Mouse (Mus musculus): ENCODE data around the gene B4galnt4. TPM values are rescaled to one million over a fixed set of nuclear protein-coding genes. Genes with fewer than 3 reads are reported as not detected.
A peak's percentile ranks its signal among the peaks of the same experiment; 100 is the strongest.

The B4galnt4 gene
- polyA plus RNA-seq, 2 experiments: 0.39 to 0.64 TPM

GRCm38 (mm10) chr7:141070058-141070862, 9.4 kb downstream of the B4galnt4 start:
- TF ChIP-seq EP300 (IDR thresholded peaks at IDR 0.05; ENCODE audit: low read depth): no peak
- TF ChIP-seq CTCF (IDR thresholded peaks at IDR 0.05; ENCODE audit: low read depth): peak; percentile 84
- ATAC-seq (ENCODE audit: insufficient read depth) (no peak), DNase-seq (ENCODE audit: low read depth in 3 of 3, low spot score in 3 of 3) (peak; percentile 45 to 50 (median 45))
- peaks cover 37% of the 10 kb centered on the region for H3K27me3 ChIP-seq (ENCODE audit: control insufficient read depth, insufficient read depth, low read length)
- no peak overlapping the region for H3K27ac ChIP-seq
- H3K4me1 ChIP-seq (replicated peaks; ENCODE audit: control insufficient read depth in 2 of 2, insufficient read depth in 2 of 2, low read length in 1 of 2): no peaks in the 10 kb centered on the region
- H3K4me2 ChIP-seq (ENCODE audit: low read depth): peak overlapping the region; percentile 51
- 2% methylated on average over 51 of the region's 51 CpGs for WGBS (ENCODE audit: insufficient replicate concordance)
- H3K9ac ChIP-seq (replicated peaks): no peak overlapping the region
- H3K4me3 ChIP-seq (ENCODE audit: insufficient read depth in 1 of 2, low read depth in 2 of 2, low read length in 2 of 2): peak overlapping the region in 1 of 2 experiments; percentile 28; a peak in 3 of 4 replicates
- no peaks in the 10 kb centered on the region for H3K36me3 ChIP-seq (replicated peaks; ENCODE audit: control insufficient read depth, insufficient read depth, low read depth)
- H3K9me3 ChIP-seq (ENCODE audit: control insufficient read depth, low read length): no peaks in the 10 kb centered on the region

GRCm38 (mm10) chr7:141072017-141072745, 11.3 kb downstream of the B4galnt4 start:
- H3K4me1 ChIP-seq (replicated peaks; ENCODE audit: control insufficient read depth in 2 of 2, insufficient read depth in 2 of 2, low read length in 1 of 2): no peaks in the 10 kb centered on the region
- no peak overlapping the region for H3K4me3 ChIP-seq (ENCODE audit: insufficient read depth in 1 of 2, low read depth in 2 of 2, low read length in 2 of 2)
- 11% methylated on average over 23 of the region's 23 CpGs for WGBS (ENCODE audit: insufficient replicate concordance)
- no peaks in the 10 kb centered on the region for H3K36me3 ChIP-seq (replicated peaks; ENCODE audit: control insufficient read depth, insufficient read depth, low read depth)
- no peak overlapping the region for H3K27ac ChIP-seq
- H3K4me2 ChIP-seq (ENCODE audit: low read depth): no peak overlapping the region
- no peak for DNase-seq (ENCODE audit: low read depth in 3 of 3, low spot score in 3 of 3)
- no peak for ATAC-seq (ENCODE audit: insufficient read depth)
- no peak overlapping the region for H3K9ac ChIP-seq (replicated peaks)
- peaks cover 37% of the 10 kb centered on the region for H3K27me3 ChIP-seq (ENCODE audit: control insufficient read depth, insufficient read depth, low read length)
- no peaks in the 10 kb centered on the region for H3K9me3 ChIP-seq (ENCODE audit: control insufficient read depth, low read length)
- TF ChIP-seq CTCF (IDR thresholded peaks at IDR 0.05; ENCODE audit: low read depth) (peak; percentile 88), EP300 (IDR thresholded peaks at IDR 0.05; ENCODE audit: low read depth) (no peak)

GRCm38 (mm10) chr7:141073782-141074181, 12.9 kb downstream of the B4galnt4 start:
- H3K27me3 ChIP-seq (ENCODE audit: control insufficient read depth, insufficient read depth, low read length): peaks cover 33% of the 10 kb centered on the region
- no peak overlapping the region for H3K9ac ChIP-seq (replicated peaks)
- no peaks in the 10 kb centered on the region for H3K36me3 ChIP-seq (replicated peaks; ENCODE audit: control insufficient read depth, insufficient read depth, low read depth)
- TF ChIP-seq EP300 (IDR thresholded peaks at IDR 0.05; ENCODE audit: low read depth) (no peak), CTCF (IDR thresholded peaks at IDR 0.05; ENCODE audit: low read depth) (no peak)
- no peak overlapping the region for H3K27ac ChIP-seq
- DNase-seq (ENCODE audit: low read depth in 3 of 3, low spot score in 3 of 3) (no peak), ATAC-seq (ENCODE audit: insufficient read depth) (no peak)
- H3K9me3 ChIP-seq (ENCODE audit: control insufficient read depth, low read length): no peaks in the 10 kb centered on the region
- 41% methylated on average over 4 of the region's 4 CpGs for WGBS (ENCODE audit: insufficient replicate concordance)
- no peaks in the 10 kb centered on the region for H3K4me1 ChIP-seq (replicated peaks; ENCODE audit: control insufficient read depth in 2 of 2, insufficient read depth in 2 of 2, low read length in 1 of 2)
- H3K4me3 ChIP-seq (ENCODE audit: insufficient read depth in 1 of 2, low read depth in 2 of 2, low read length in 2 of 2): no peak overlapping the region
- H3K4me2 ChIP-seq (ENCODE audit: low read depth): no peak overlapping the region

- Histone ChIP-seq H3K36me3 (replicated peaks; ENCODE audit: control insufficient read depth, insufficient read depth, low read depth) (no peaks in the 10 kb centered on the region), H3K9ac (replicated peaks) (no peak within 1 kb of the TSS), H3K27me3 (ENCODE audit: control insufficient read depth, insufficient read depth, low read length) (peaks cover 2% of the 10 kb centered on the region; the same call in 1 of the 2 replicates), H3K4me2 (ENCODE audit: low read depth) (no peak within 1 kb of the TSS), H3K4me1 (replicated peaks; ENCODE audit: control insufficient read depth in 2 of 2, insufficient read depth in 2 of 2, low read length in 1 of 2) (no peaks in the 10 kb centered on the region), H3K27ac (no peak within 1 kb of the TSS), H3K9me3 (ENCODE audit: control insufficient read depth, low read length) (no peaks in the 10 kb centered on the region), H3K4me3 (ENCODE audit: insufficient read depth in 1 of 2, low read depth in 2 of 2, low read length in 2 of 2) (no peak within 1 kb of the TSS)
- no peak for TF ChIP-seq EP300 (IDR thresholded peaks at IDR 0.05; ENCODE audit: low read depth)
- no peak for TF ChIP-seq CTCF (IDR thresholded peaks at IDR 0.05; ENCODE audit: low read depth)
- ATAC-seq (ENCODE audit: insufficient read depth): no peak
- no peak for DNase-seq (ENCODE audit: low read depth in 3 of 3, low spot score in 3 of 3)
- 82% methylated on average over 15 of the region's 15 CpGs for WGBS (ENCODE audit: insufficient replicate concordance)
These were observed 16.9 kb downstream of the B4galnt4 start, which contains the start of gene Pkp3 for GRCm38 (mm10) chr7:141077841-141078240. TSS of gene Pkp3 (plus strand) at chr7:141078218.

GRCm38 (mm10) chr7:141078876-141079275, 18.0 kb downstream of the B4galnt4 start:
- no peak for TF ChIP-seq EP300 (IDR thresholded peaks at IDR 0.05; ENCODE audit: low read depth)
- no peak for TF ChIP-seq CTCF (IDR thresholded peaks at IDR 0.05; ENCODE audit: low read depth)
- H3K36me3 ChIP-seq (replicated peaks; ENCODE audit: control insufficient read depth, insufficient read depth, low read depth): no peaks in the 10 kb centered on the region
- WGBS (ENCODE audit: insufficient replicate concordance): 65% methylated on average over 4 of the region's 4 CpGs
- H3K4me2 ChIP-seq (ENCODE audit: low read depth): no peak overlapping the region
- H3K9ac ChIP-seq (replicated peaks): no peak overlapping the region
- ATAC-seq (ENCODE audit: insufficient read depth) (no peak), DNase-seq (ENCODE audit: low read depth in 3 of 3, low spot score in 3 of 3) (no peak)
- H3K4me1 ChIP-seq (replicated peaks; ENCODE audit: control insufficient read depth in 2 of 2, insufficient read depth in 2 of 2, low read length in 1 of 2): no peaks in the 10 kb centered on the region
- H3K27me3 ChIP-seq (ENCODE audit: control insufficient read depth, insufficient read depth, low read length): peaks cover 2% of the 10 kb centered on the region; the same call in 1 of the 2 replicates
- no peak overlapping the region for H3K27ac ChIP-seq
- H3K9me3 ChIP-seq (ENCODE audit: control insufficient read depth, low read length): no peaks in the 10 kb centered on the region
- H3K4me3 ChIP-seq (ENCODE audit: insufficient read depth in 1 of 2, low read depth in 2 of 2, low read length in 2 of 2): no peak overlapping the region
